Mouse (Mus musculus) lung, adult 2 months (tissue): ENCODE measurements at regions not wholly inside any gene's neighbourhood (a gene's known extent, or its start where the extent isn't known, plus 50 kb on each side); places are given as distances from the start of the nearest gene placed in this dataset.

ENCODE experiments used
- CTCF ChIP-seq: fragments of 200-500 bp; IDR thresholded peaks from 2 replicates; pipeline ENCODE4 v1.5.1; 2011; ENCODE audit warnings: mild to moderate bottlenecking, low read length, control low read depth; ENCODE audit not compliant: insufficient read depth
- POLR2A ChIP-seq: fragments of 200-500 bp; IDR thresholded peaks from 2 replicates; pipeline ENCODE4 v1.6.1; 2011; ENCODE audit warnings: low read depth, mild to moderate bottlenecking, control low read depth, low read length, borderline replicate concordance; ENCODE audit errors: extremely low read depth

- TF ChIP-seq POLR2A, result no peak
- TF ChIP-seq CTCF, result no peak
Observed at GRCm38 (mm10) chr2:106465055-106465454, 228.0 kb upstream of the Mpped2 start.
